Mouse (Mus musculus): Measurements from ENCODE around the gene Gemin8. TPM values are rescaled to one million over a fixed set of nuclear protein-coding genes. Genes with fewer than 3 reads are reported as not detected.

Gemin8 gene
- polyA plus RNA-seq, 1 experiment from 2014 or later = 9.5 TPM

DNA sequence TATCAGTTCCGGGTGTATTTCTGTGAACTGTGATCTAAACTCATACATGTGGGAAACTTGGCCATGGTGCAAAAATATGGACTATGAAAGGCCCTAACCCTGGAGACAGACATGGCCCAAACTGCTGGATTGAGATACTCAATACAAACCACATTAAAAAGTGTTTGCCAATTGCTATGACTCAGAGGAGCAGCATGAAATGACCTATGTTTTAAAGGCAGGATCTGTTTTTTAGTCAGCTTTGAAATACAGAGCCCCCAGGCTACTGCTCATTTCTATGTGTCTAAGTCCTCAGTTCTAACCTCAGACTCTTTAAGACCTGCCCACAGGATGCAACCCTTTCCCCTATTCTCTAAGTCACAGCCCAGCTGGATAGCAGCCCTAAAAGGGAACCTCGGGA is 65.9 kb downstream of the Gemin8 start:
- H3K9me3 ChIP-seq = no peaks in the 10 kb centered on the region
- 63% methylated on average over 2 of the region's 2 CpGs for WGBS
- no peak for ATAC-seq (ENCODE audit: low FRiP score, low read depth)
- H3K9ac ChIP-seq = no peak overlapping the region
- no peak overlapping the region for H3K27ac ChIP-seq (replicated peaks)
- H3K4me3 ChIP-seq = no peak overlapping the region
- no peak overlapping the region for H3K4me2 ChIP-seq
- 0 out of 2 replicates have a peak, but pooled peaks cover 3% of the 10 kb centered on the region for H3K27me3 ChIP-seq
- no peaks in the 10 kb centered on the region for H3K36me3 ChIP-seq
- no peaks in the 10 kb centered on the region for H3K4me1 ChIP-seq (replicated peaks)

DNA sequence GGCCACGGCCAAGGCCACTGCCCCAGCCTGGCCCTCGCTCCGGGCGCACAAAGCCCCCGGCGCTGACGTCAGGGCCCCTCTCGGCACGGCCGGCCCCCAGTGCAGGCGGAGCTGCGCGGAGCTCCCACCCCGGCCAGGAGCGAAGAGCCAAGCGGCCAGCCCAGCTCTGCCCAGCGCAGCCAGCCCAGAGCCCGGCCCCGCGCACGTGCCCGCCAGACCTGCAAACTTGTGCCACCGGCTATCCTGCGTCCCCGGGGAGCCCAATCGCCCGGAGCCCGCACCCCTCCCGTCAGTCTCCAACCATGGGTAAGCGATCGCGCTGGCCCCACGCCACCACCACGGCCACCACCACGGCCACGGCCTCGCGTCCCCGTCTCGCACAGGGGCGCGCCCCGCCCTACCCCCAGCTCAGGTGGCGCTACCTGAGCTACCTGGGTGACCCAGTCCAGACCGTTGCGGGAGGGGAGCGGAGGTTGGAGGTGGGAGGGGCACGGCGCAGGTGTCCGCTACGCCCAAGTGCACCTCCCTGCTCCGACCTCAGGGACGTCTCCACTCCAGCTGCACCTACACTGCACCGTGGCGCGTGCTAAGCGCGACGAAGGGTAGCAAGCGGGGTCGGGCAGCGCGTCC is 68.7 kb downstream of the Gemin8 start, which contains the start of gene Gpm6b:
Gpm6b (plus strand) TSS at position 81 of the 630 bp plus-strand sequence.
- peak within 1 kb of the TSS; percentile 65 for H3K9ac ChIP-seq
- ATAC-seq (ENCODE audit: low FRiP score, low read depth) = peak; percentile 93
- H3K27me3 ChIP-seq = peaks cover 3% of the 10 kb centered on the region; the same call in 1 of the 2 replicates
- H3K4me3 ChIP-seq = peak within 1 kb of the TSS; percentile 61
- no peaks in the 10 kb centered on the region for H3K36me3 ChIP-seq
- WGBS = 32% methylated on average over 58 of the region's 63 CpGs
- no peaks in the 10 kb centered on the region for H3K4me1 ChIP-seq (replicated peaks)
- H3K9me3 ChIP-seq = no peaks in the 10 kb centered on the region
- peak within 1 kb of the TSS; percentile 61 for H3K4me2 ChIP-seq
- H3K27ac ChIP-seq (replicated peaks) = peak within 1 kb of the TSS; percentile 63

DNA sequence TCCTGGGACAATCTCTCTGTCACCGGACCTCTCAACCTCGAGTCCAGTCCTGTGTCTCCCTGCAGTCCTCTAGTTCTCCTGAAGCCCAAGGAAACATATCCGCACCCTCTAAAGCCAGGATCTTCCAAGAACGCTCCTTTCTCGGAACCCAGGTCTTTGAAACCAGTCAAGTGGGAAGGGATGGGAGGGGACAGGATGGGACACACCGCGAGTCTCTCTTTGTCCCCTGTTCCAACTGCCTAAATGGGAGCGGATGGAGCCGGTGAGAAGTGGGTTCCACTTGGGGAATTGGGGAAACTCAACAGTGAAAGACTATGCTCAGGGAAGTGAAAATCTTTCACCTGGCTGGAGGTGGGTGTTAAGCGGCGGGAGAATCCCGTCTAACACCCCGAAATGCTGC is 69.3 kb downstream of the Gemin8 start:
- H3K27ac ChIP-seq (replicated peaks) = peak overlapping the region; percentile 63
- H3K4me1 ChIP-seq (replicated peaks) = no peaks in the 10 kb centered on the region
- H3K4me3 ChIP-seq = peak overlapping the region; percentile 61
- 14% methylated on average over 13 of the region's 13 CpGs for WGBS
- H3K4me2 ChIP-seq = peak overlapping the region; percentile 61
- no peaks in the 10 kb centered on the region for H3K36me3 ChIP-seq
- H3K27me3 ChIP-seq = peaks cover 3% of the 10 kb centered on the region; the same call in 1 of the 2 replicates
- no peaks in the 10 kb centered on the region for H3K9me3 ChIP-seq
- H3K9ac ChIP-seq = peak overlapping the region; percentile 65
- peak; percentile 40; the same call in 1 of the 2 replicates for ATAC-seq (ENCODE audit: low FRiP score, low read depth)

Other genes with a start within 250 kb of the Gemin8 start
- gene Gpm6b, start 68.5 kb downstream of the Gemin8 start, polyA plus RNA-seq (2015; fragmentation: Nextera tagmentation; extraction: Ambion mirVana) = 262 and 292 TPM in 2 replicates

Data from hindbrain, embryonic 15.5 days (tissue).